Mouse (Mus musculus) urinary bladder, postnatal 14 days (tissue): ENCODE results near the gene Spns3.
"Not testable (repeated sequence)": the region's sequence is repeated elsewhere in the genome, so short reads cannot be mapped to it uniquely, and the experiment has no call there.

Source experiments
- DNase-seq: peaks from one replicate; pipeline ENCODE4 v3.0.0; 2021; ENCODE audit warnings: low spot score

Spns3 gene

GRCm38 (mm10) chr11:72558155-72558554 lies 7.8 kb upstream of the Spns3 start:
- no peak for DNase-seq

- no peak for DNase-seq
These were observed 6.6 kb upstream of the Spns3 start for GRCm38 (mm10) chr11:72556953-72557352.

- no peak for DNase-seq
These were observed 6.2 kb upstream of the Spns3 start for GRCm38 (mm10) chr11:72556470-72556869.

- DNase-seq = no peak
These were observed 1.3 kb upstream of the Spns3 start for GRCm38 (mm10) chr11:72551531-72552105.

GRCm38 (mm10) chr11:72547181-72547580 lies 3.1 kb downstream of the Spns3 start:
- no peak for DNase-seq

GRCm38 (mm10) chr11:72544716-72545115 lies 5.6 kb downstream of the Spns3 start:
- no peak for DNase-seq

GRCm38 (mm10) chr11:72543692-72544091 lies 6.6 kb downstream of the Spns3 start:
- DNase-seq = not testable (repeated sequence)

- DNase-seq = no peak
These were observed 7.7 kb downstream of the Spns3 start for GRCm38 (mm10) chr11:72542586-72542985.

GRCm38 (mm10) chr11:72541928-72542327 lies 8.4 kb downstream of the Spns3 start:
- DNase-seq = no peak

- peak; percentile 48 for DNase-seq
These were observed 9.9 kb downstream of the Spns3 start for GRCm38 (mm10) chr11:72540437-72540836.

- no peak for DNase-seq
These were observed 11.5 kb downstream of the Spns3 start for GRCm38 (mm10) chr11:72538811-72539210.

- no peak for DNase-seq
These were observed 12.1 kb downstream of the Spns3 start for GRCm38 (mm10) chr11:72538037-72538755.

GRCm38 (mm10) chr11:72537503-72537902 lies 12.8 kb downstream of the Spns3 start:
- DNase-seq = no peak

- DNase-seq = no peak
These were observed 14.8 kb downstream of the Spns3 start for GRCm38 (mm10) chr11:72535519-72535918.

- no peak for DNase-seq
These were observed 17.4 kb downstream of the Spns3 start for GRCm38 (mm10) chr11:72532890-72533289.

- DNase-seq = no peak
These were observed 18.7 kb downstream of the Spns3 start for GRCm38 (mm10) chr11:72531632-72532031.

- no peak for DNase-seq
These were observed 19.2 kb downstream of the Spns3 start for GRCm38 (mm10) chr11:72531144-72531543.

- no peak for DNase-seq
These were observed 24.1 kb downstream of the Spns3 start for GRCm38 (mm10) chr11:72526190-72526589.

GRCm38 (mm10) chr11:72523711-72524110 lies 26.6 kb downstream of the Spns3 start:
- no peak for DNase-seq

GRCm38 (mm10) chr11:72522616-72523041 lies 27.7 kb downstream of the Spns3 start:
- DNase-seq = no peak

GRCm38 (mm10) chr11:72521598-72522541 lies 28.4 kb downstream of the Spns3 start:
- DNase-seq = no peak

GRCm38 (mm10) chr11:72519895-72520294 lies 30.4 kb downstream of the Spns3 start:
- DNase-seq = no peak

GRCm38 (mm10) chr11:72519189-72519588 lies 31.1 kb downstream of the Spns3 start:
- DNase-seq = no peak
